Mouse (Mus musculus) left cerebral cortex, postnatal 36 days (tissue): Measurements from ENCODE around the gene Dicer1. TPM values are rescaled to one million over a fixed set of nuclear protein-coding genes. Genes with fewer than 3 reads are reported as not detected.

ENCODE experiments used
- DNase-seq, 2 experiments: peaks; one replicate each; pipeline ENCODE4 v3.0.0; 2021 to 2022; ENCODE audit warnings: low spot score in 2 of 2, mixed read lengths in 1 of 2
- intact Hi-C: fragments of 180-260 bp; cut with DNase I; formaldehyde crosslinking; loops from one replicate; pipeline ENCODE4 v1.15.1; 2025
- total RNA-seq, 2 experiments: library from RNA; stranded (reverse); gene quantifications; 2 replicates each; pipeline ENCODE4 v1.2.3; 2021

Gene Dicer1
- total RNA-seq, 2 experiments from 2014 or later, result 37.4 to 38.5 TPM

DNA sequence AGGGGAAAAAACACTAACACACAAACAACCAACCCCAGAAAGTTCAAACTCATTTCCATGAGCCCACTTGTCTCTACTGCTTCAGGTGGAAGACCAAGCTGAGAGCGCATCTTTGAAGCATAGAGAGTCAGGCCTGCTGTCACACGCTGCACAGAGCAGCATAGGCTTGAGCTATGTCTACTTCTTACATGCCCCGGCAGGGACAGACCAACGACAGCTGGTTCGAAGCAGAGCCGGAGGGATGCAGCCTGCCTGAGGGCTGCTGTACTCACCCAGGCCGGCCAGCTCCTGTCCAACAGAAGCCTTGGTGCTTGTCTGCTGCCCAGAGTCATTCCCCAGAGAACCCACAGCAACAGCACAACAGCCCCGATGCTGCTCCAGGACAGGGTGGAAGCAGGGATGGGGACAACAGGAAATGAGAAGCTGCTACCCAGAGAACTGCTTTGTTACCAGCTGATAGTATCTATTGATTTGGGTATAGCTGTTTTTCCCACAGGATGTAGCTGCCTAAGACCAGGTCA is 67.3 kb downstream of the Dicer1 start:
- no peak for DNase-seq
- intact Hi-C loops, result no loop called here

DNA sequence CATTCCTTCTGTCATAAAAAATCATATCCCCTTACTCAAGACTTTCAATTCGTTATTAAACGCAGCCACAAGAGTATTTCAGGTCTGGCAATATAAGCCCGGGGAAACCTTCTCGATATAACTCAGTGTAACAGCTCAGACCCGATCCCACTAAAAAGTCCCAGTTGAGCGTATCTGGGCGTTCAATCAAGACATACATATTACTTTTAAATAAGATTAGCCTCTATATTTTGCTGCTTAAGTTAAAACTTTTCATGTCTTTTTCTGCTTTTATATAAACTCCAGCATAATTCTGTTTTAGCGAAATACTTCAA is 72.0 kb downstream of the Dicer1 start:
- intact Hi-C loops, result no loop called here
- no peak for DNase-seq

DNA sequence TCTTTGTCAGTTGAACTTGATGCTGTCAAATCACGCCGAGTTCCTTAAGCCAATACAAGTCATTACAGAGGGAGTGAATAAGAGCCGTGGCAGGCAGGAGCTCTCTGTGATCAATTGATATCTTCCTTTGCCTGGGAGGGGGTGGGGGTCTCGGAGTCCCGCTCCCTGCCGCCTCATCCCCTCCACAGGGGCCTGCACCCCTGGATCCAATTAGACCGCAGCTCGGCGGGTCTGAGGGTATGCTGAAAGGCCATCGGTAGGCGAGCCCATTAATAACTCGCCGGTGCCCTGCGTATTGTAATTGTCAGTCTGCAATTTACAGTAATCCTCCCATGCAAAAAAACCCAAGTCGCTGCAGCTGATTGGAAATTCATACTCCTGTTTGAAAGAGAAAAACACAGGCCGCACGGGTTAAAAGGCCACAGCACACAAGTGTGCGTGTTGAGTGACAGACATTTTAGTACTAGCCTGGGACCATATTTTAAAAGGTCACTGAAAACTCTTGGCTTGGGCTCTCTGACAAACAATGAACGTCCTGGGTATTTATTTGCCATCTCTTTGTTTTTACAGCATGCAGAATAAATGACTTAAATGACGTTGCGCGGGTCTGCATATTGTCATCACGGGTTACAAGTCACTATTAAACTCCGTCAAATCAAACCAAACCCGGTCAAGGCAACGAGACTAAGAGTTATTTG is 72.5 kb downstream of the Dicer1 start:
- no peak for DNase-seq
- intact Hi-C loops, result no loop called here

DNA sequence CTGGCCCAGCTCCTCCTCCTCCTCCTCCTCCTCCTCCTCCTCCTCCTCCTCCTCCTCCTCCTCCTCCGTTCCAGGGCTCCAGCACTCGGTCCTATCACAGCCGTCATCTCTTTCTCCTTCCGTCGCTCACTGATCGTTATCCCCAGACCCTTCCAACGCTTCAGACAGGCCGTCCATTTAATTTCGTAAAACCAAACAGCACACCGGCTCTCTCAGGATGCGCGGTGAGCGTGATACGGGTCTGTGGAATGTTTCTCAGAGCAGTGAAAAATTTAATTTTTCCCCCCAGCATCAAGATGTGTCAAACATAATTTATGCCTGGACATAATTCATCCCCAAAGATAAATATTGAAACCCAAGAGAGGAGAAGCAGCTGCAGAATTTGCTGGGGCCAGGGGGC is 73.3 kb downstream of the Dicer1 start:
- intact Hi-C loops, result no loop called here
- no peak for DNase-seq

DNA sequence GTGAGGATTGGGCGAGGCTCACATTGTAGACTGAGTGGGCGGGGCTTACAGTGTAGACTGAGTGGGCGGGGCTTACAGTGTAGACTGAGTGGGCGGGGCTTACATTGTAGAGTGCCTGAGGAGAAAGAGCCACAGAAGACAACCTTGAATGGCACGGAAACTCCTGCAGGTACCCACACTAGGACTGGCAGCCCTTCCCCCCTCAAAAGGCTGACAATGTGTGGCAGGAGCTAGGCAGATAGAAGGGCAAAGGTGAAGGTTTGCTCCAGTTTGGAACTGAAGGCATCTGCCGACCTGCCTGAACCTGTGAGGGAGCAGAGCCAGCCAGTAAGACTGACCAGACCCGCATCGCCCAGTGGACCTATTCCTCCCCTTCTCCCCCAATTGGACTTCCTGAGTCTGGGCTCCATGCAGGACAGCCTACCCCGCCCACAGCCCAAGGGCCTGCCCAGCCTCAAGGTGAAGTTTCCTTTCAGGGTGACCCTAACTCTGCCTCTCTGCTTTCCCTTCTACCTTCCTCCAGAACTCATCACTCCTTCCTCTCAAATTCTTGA is 74.3 kb downstream of the Dicer1 start:
- no peak for DNase-seq
- intact Hi-C loops, result no loop called here

DNA sequence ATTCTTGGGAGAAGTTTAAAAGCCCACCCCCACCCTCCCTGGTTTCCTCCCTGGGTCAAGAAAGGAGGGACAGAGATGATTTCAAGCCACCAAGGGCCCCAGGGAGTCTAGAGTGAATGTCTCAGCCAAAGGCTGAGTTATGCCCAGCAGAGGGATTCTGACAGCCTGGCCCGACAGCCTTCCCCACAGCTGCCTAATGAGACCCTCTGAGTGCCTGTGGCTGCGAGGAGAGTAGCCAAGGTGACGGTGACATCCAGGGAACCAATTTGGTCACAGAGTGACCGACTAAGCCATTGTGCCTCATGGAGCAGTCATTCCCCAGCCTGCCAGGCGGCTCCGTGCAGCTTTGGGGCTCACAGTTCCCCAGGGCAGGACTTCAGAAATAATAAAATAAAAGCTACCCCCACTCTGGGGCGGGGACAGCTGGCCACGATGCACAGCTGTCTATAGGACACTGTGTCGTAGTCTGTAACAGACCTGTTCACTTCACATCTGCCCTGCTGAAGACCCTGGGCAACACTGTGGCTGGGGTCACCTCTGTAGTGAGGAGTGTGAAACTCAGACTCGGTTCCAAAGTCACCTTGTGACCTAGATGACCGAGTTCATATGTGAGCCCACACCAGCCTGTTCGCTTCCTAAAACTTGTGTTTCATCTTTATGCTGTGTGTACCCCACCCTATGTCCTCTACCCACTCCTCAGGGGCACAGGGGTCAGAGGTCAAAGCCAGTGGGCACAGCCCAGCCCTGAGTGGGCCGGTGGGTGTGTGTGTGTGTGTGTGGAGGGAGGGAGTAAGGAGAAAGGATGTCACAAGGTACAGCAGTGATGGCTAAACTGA is 75.0 kb downstream of the Dicer1 start:
- DNase-seq, result no peak
- intact Hi-C loops, result no loop called here

DNA sequence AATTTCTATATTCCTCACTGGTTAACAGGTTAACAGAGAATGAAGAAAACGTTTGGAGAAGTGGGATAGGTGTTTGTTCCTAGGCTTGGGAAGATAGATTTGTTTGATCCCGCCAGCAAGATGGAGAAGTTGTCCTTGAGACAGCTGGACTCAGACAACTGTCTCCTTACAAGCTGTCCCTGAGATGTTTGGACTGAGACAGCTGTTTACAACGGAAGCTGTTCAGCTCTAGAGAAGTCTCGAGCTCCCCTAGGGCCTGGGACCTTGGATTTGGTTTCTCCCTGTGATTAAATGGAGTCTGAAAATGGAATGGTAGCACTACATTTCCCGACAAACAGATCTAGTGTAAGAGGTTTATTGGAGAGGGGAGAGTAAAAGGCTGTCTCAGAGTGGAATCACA is 78.8 kb downstream of the Dicer1 start:
- intact Hi-C loops, result no loop called here
- no peak for DNase-seq

DNA sequence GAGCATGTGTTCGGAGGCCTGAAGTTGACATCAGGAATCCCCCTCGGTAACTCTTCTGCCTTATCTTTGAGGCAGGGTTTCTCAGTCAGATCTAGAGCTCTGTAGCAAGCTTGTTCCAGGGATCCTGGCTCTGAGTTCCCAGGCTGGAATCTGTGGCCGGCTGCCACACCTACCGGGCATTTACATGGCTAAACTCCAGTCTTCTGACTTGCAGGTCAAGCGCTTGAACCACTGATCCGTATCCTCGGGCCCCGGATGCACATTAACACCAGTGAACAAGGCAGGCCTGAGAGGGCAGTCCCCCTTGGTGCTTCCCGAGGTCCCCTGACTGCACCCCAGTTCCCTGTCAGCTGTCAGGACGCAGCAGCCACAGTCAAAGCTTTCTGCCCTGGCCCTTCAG is 79.3 kb downstream of the Dicer1 start:
- intact Hi-C loops, result no loop called here
- DNase-seq, result no peak

DNA sequence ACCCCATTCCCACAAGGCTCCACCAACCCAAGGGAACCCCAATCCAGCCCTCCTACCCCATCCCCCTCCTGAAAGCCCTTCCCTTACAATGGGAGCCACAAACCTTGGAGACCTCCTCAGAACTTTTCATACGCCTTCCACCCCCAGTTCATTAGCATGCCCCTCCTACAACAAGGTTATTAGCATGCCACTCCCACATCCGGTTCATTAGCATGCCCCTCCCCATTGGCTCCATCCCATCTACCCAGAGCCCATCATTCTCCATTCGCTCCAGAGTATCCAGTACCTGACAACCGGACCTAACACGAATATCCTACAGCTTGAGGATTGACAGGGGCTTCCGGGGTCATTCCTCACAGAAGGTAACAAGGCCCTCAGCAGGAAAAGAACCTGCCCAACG is 83.9 kb downstream of the Dicer1 start:
- intact Hi-C loops, result no loop called here
- DNase-seq, result no peak

DNA sequence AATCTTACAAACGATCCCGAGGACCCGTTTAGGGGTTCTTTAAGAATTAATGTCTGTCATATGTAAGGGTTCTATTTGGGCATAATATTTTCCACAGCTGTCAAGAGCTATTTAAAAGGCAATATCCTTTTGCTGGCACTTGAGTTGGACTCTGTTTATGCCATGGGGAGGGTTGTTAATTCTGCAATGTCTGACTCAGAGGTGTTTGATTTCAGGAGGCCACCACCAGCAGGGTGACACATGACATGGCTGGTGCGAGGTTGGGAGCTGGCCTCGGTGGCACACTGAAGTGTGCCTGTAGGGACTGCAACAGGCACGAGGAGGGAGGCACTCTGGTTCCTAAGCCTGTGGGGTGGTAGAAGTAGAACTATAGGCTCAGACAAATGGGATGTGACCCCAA is 85.8 kb downstream of the Dicer1 start:
- DNase-seq, result no peak

DNA sequence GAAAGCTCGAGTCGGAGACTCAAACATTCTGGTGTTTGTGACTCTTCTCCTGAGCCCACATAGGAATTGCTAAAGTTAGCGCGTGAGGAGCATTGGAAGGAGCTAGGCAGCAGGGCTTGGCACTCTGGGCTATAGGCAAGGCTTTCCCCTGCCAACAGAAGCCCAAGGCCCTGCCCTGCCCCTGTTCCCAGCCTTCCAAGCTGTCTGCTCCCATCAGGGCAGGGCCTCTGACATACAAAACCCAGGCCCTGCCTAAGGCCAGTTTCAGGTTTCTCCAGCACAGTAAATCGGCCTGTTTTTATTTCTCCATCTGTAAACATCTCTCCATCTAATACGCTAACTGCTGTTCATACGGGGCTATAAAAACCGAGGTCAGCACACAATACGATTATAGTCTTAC is 86.2 kb downstream of the Dicer1 start:
- DNase-seq, result no peak
- intact Hi-C loops, result no loop called here

More for the DNA sequence above, 85.8 kb downstream of the Dicer1 start:
- intact Hi-C loops, result no loop called here

DNA sequence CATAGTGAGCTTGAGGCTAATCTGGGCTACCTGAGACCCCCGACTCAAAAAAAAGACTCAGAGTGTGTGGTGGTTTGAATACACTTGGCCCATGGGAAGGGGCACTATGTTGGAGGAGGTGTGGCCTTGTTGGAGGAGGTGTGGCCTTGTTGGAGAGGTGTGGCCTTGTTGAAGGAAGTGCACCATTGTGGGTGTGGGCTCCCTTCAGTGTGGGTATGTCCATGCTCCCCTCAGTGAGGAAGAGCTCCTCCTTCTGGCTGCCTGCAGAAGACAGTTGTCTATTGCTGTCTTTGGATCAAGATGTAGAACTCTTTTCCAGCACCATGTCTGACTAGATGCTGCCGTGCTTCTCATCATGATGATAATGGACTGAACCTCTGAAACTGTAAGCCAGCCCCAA is 95.6 kb downstream of the Dicer1 start:
- intact Hi-C loops, result no loop called here
- no peak for DNase-seq

DNA sequence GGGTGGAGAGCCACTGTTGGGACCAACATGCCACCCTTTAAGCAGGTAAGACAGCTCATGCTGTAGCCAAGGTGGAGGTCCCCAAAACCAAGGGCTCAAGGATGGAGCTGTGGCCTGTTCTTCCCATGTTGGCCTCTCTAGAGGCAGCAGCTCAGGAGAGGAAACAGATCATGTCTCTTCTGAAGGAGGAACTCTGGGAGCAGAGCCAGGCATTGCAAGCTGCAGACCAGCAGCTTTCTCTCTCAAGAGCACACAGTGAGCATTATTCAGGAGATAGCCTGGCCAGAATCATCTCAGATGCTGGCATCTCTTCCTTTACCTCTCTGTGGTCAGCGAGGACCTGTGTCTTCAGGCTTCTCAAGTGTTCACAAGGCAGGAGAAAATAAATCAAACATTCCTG is 96.7 kb downstream of the Dicer1 start:
- intact Hi-C loops, result no loop called here
- no peak for DNase-seq

DNA sequence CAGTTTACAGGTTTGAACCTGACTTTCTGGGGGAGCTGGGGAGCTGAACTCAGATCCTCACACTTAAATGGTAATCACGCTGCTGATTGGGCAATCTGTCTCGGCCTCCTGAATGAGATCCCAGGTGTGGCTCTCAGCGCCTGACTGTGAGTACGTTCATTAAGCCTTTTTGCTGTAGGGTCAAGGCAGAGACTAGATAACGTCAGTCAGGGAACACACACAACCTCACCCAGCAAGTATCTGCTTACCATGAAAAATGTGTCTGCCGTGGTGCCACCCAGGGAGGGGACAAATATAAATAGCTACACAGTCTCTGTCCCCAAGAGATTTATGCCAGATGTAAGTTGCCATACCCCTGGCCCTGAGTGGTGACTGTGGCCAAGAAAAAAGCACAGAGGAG is 99.7 kb downstream of the Dicer1 start:
- intact Hi-C loops, result no loop called here
- DNase-seq, result no peak

DNA sequence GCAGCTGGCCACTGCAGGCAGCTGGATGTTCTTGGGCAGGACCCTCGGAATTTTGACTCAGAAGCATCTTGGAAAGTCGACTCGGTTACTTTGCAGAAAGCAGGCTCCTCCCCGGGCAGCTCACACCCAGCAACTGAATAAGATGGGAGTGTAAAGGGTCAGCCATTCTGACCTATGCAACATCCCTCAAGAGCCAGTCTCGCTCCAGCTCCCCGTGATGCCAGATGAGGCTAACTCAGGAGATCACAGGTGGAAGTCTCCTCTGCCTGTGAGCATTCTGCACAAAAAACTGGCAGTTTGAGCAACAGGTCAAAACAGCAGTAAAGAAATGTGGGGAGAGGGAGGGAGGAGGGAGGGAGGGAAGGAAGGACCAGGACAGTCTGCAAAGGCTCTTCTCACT is 100.5 kb downstream of the Dicer1 start:
- no peak for DNase-seq

DNA sequence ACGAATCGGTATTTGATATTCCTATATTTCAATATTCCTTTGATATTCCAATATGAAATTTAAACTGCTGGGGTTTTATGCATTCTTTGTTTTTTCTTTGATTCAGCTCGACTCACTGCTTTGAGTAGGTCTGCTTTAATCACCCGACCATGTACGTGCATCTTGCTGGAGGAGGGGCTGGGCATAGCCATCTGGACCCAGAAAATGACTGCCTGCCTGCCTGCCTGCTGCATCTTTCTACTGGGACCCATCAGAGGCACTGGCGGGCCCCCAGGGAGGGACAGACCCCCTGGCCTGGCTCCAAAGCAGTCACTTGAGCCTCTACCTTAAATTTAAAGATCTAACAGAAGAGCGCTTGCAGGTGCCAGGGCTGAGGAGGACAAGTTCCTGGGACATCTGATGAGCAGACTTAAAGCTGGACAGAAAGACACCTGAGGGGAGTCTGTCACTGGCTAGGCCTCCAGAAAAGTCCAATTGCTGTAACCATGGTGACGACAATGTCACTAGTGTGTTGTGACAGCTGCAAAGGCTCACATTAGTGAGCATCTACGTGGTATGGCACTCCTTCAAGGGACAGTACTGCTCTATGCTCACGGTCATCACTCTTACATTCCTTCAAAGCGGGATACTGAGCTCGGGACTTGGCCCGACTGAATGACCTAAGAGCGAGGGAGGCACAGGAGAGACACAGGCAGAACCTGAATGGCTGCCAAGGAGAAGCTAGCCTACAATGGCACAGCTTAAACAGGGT is 101.1 kb downstream of the Dicer1 start:
- intact Hi-C loops, result no loop called here
- DNase-seq, result no peak

More for the DNA sequence above, 100.5 kb downstream of the Dicer1 start:
- intact Hi-C loops, result no loop called here

DNA sequence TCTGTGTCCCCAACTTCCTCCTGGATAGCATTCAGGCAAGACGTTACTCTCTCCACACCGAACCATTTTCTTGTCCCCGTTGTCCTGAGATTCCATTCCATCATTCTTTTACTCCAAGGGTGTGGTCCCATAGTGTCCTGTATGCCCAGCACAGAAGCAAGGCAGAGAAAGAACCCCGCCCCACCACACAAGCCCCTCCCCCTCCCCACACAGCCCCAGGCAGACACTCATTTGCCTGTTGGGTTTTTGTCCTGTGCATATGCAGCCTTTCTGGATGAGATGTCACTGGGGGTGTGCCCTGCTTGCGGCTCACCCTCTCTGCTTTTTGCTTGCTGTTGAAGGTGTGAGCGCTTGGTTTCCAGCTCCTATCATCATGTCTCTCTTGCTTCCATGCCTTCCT is 103.4 kb downstream of the Dicer1 start:
- intact Hi-C loops, result no loop called here
- no peak for DNase-seq

DNA sequence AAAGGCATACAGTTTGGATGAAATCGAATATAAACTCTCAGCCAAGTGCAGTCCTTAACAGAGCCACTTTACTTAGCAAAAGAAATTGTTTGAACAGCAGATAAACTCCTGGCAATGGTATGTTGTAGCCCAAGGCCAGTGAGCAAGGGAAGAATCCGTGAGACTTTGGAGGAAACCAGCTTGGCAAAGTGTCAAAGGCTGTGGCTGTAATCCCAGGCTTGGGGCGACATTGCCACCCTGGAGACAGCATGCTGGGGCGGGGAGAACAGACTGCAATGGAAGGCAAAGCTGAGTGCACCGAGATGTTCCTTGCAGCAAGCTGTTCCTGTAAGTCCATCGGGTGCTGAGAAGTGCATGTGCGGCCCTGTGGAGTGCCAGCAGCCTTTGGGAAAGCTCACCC is 109.4 kb downstream of the Dicer1 start:
- intact Hi-C loops, result no loop called here
- DNase-seq, result no peak

DNA sequence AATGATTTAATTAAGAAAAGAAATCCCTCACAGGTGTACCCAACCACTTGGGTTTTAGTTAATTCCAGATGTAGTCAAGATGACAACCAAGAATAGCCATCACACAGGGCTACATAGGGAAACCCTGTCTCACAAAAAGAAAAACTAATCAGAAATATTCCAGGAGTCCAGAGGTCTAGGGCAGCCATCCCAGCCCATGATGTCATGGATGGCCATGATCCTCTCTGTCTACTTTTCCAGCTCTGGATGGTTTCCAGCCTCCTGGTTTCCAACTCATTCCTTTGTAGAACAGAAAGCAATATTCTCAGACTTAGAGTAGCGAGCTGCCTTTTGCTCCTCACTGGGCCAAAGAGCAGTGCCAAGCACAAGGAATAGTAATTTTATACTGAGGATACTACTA is 110.8 kb downstream of the Dicer1 start:
- no peak for DNase-seq
- intact Hi-C loops, result no loop called here

DNA sequence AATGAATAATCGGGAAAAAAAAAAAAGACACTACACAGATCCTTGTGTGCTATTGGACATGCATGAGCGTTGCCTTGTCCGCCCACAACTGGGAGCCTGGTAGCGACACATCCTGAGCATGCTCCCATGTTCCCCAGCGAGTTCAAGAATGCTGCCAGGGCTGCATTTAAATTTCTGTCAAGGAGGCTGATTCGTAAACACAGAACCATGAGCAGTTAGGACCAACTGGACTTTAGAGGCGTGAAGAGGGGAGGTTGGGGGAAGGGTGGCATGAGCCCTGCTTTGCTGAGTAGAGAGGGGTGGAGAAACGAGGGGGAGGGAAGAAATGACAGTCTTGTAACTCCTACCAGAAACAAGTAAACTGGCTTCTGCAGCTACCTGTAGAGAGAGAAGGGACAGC is 113.6 kb downstream of the Dicer1 start:
- no peak for DNase-seq
- intact Hi-C loops, result no loop called here
